Mouse (Mus musculus) thymus, adult 2 months (tissue): ENCODE data around the gene Pla2g1b. TPM values are rescaled to one million over a fixed set of nuclear protein-coding genes. Genes with fewer than 3 reads are reported as not detected.
A peak's percentile ranks its signal among the peaks of the same experiment; 100 is the strongest.
"Not testable (repeated sequence)": the region's sequence is repeated elsewhere in the genome, so short reads cannot be mapped to it uniquely, and the experiment has no call there.

Experiments
- DNase-seq: peaks from one replicate; pipeline ENCODE4 v3.0.0; 2021
- H3K27ac ChIP-seq: fragments of 200-500 bp; 2 replicates; pipeline ENCODE4 v1.5.1; 2012; ENCODE audit warnings: low read length, control low read depth; ENCODE audit not compliant: control insufficient read depth, insufficient read depth
- H3K27me3 ChIP-seq: fragments of 200-500 bp; 2 replicates; pipeline ENCODE4 v1.6.1; 2012; ENCODE audit warnings: mild to moderate bottlenecking, low read length, moderate library complexity, mixed read lengths; ENCODE audit not compliant: control insufficient read depth, insufficient read depth
- H3K36me3 ChIP-seq: fragments of 200-500 bp; 2 replicates; pipeline ENCODE4 v1.6.1; 2012; ENCODE audit warnings: mild to moderate bottlenecking, low read length, moderate library complexity; ENCODE audit not compliant: control insufficient read depth, insufficient read depth
- H3K4me1 ChIP-seq: fragments of 200-500 bp; replicated peaks from 2 replicates; pipeline ENCODE4 v1.6.1; 2012; ENCODE audit warnings: low read length; ENCODE audit not compliant: control insufficient read depth, insufficient read depth
- H3K4me3 ChIP-seq: fragments of 200-500 bp; 2 replicates; pipeline ENCODE4 v1.5.1; 2012; ENCODE audit warnings: mild to moderate bottlenecking, low read length, control low read depth, moderate library complexity; ENCODE audit not compliant: control insufficient read depth, insufficient read depth
- CTCF ChIP-seq: fragments of 200-500 bp; IDR thresholded peaks from 2 replicates; pipeline ENCODE4 v1.5.1; 2012; ENCODE audit warnings: mild to moderate bottlenecking, control low read depth, low read length, moderate library complexity, borderline replicate concordance; ENCODE audit not compliant: control insufficient read depth, poor library complexity, insufficient read depth; ENCODE audit errors: extremely low read depth
- POLR2A ChIP-seq: fragments of 200-500 bp; IDR thresholded peaks from 2 replicates; pipeline ENCODE4 v1.6.1; 2012; ENCODE audit warnings: mild to moderate bottlenecking, low read length, control low read depth, moderate library complexity; ENCODE audit not compliant: control insufficient read depth, poor library complexity, insufficient read depth; ENCODE audit errors: extremely low read depth
- WGBS: fragments of 180-500 bp; shearing (Covaris S2); methylation state at CpG from one replicate; pipeline ENCODE4 v1.1.7; 2018; 5-methylcytosine and 5-hydroxymethylcytosine counted together
- polyA plus RNA-seq: library from polyadenylated mRNA; depleted of rRNA; stranded (reverse); fragments of >200 nt; gene quantifications from 2 replicates; pipeline ENCODE4 v1.2.3, GENCODE M21; 2012

Pla2g1b gene
- polyA plus RNA-seq, 1 experiment, result 1.2 TPM

DNA sequence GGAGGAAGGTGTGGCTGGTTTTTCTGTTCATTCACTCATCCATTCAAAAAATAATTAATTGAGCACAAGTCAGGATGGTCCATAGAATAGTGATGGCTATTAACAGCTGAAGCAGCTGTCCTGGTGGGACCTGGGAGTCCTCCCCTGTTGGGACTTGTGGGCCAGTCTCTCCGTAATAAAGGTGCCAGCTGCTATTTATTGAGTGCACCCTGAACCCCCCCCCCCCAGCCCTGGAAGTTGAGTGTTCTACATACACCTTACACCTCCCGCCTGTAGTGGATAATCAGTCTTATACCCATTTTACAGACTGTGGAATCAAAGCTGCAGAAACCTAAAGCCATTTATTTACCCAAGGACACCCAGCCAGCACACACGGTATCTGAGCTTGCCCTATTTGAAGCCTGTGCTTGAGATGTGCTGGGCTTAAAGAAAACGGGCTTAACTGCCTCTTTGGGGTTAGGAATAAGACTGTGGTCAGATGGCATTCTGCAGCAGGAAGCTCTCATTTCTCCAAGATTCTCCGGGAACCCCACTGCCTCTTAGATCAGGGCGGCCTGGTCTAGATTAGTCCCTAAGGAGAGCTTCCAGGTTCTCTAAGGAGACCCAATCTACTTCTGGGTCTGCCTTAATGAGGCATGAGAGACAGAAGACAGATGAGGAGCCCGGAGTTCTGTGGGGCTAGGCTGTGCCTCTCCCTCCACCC is 28.7 kb upstream of the Pla2g1b start:
- Histone ChIP-seq H3K27me3 (no peaks in the 10 kb centered on the region; the same call in 1 of the 2 replicates), H3K36me3 (no peaks in the 10 kb centered on the region), H3K27ac (no peak overlapping the region), H3K4me1 (no peaks in the 10 kb centered on the region), H3K4me3 (no peak overlapping the region)
- DNase-seq, result no peak
- 82% methylated on average over 7 of the region's 7 CpGs for WGBS
- TF ChIP-seq CTCF (no peak), POLR2A (no peak)

DNA sequence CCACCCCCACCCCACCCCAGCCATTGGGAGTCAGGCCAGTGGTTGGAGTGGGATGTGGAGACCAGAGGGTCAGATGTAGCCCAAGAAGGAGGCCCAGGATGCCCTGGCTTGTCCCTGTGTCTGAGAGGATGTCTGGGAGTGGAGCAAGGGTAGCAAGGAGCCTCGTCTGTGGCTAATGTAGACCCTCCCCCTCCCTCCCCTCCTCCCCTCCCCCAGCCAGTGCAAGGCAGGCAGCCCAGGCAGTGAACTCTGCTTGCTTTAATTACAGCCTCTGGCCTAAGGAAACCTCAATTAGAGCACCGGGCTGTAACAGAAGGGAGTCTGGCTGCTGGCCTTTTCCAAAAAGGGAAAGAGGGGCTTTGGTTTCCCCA is 28.1 kb upstream of the Pla2g1b start:
- DNase-seq, result no peak
- H3K4me3 ChIP-seq, result no peak overlapping the region
- 39% methylated on average over 2 of the region's 2 CpGs for WGBS
- TF ChIP-seq CTCF, result no peak
- TF ChIP-seq POLR2A, result no peak
- H3K4me1 ChIP-seq, result no peaks in the 10 kb centered on the region
- H3K27me3 ChIP-seq, result no peaks in the 10 kb centered on the region; the same call in 1 of the 2 replicates
- no peaks in the 10 kb centered on the region for H3K36me3 ChIP-seq
- no peak overlapping the region for H3K27ac ChIP-seq

DNA sequence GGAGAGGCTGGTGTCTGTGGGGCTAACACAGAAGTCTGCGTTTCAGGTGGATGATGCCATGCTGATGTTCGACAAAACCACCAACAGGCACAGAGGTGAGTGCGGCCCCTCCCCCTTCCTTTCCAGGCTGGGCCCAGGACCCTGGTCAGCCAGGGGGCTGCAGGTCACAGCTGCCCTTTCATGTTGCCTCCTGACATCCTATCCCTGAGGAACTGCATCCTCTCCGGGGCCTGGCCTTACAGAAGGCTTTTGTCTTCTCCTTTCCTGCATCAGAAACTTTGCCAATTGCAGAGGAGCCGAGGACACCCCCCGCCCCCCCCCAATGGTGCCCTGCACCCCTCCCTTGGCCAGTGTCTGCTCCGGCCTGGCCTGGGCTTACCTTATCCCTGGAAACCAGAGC is 27.4 kb upstream of the Pla2g1b start:
- Histone ChIP-seq H3K27me3 (no peaks in the 10 kb centered on the region), H3K36me3 (no peaks in the 10 kb centered on the region), H3K4me1 (no peaks in the 10 kb centered on the region), H3K27ac (no peak overlapping the region), H3K4me3 (no peak overlapping the region)
- no peak for DNase-seq
- 75% methylated on average over 7 of the region's 7 CpGs for WGBS
- no peak for TF ChIP-seq POLR2A

DNA sequence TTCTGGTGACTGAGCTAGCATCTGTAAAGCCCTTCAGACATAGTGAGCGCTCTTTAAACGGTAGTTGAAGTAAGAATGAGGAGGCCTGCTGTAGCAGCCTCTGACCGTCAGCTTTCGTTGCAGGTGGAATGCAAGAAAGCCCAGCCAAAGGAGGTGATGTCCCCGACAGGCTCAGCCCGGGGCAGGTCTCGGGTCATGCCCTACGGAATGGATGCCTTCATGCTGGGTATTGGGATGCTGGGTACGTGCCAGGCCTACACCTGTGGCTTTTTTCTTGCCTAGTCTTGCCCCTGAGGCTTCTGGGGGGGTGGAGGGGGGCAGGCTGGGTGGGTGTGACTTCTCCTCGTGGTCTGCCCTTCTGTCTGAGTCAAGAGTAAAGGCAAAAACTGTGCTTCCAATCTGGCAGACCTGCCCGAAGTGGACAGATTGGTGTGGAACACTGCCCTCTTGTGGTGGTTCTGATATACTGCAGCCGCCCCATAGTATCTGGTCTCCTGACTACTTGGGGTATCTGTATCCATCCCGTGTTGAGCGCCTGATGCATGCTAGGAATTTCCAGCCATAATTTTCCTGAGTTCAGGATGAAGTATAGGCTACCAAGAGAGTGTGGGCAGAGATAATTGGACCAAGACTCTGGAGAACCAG is 24.7 kb upstream of the Pla2g1b start:
- peak; percentile 63 for DNase-seq
- Histone ChIP-seq H3K36me3 (no peaks in the 10 kb centered on the region), H3K27ac (no peak overlapping the region), H3K4me1 (no peaks in the 10 kb centered on the region), H3K4me3 (no peak overlapping the region), H3K27me3 (no peaks in the 10 kb centered on the region)
- TF ChIP-seq CTCF (no peak), POLR2A (no peak)
- WGBS, result 46% methylated on average over 14 of the region's 14 CpGs

DNA sequence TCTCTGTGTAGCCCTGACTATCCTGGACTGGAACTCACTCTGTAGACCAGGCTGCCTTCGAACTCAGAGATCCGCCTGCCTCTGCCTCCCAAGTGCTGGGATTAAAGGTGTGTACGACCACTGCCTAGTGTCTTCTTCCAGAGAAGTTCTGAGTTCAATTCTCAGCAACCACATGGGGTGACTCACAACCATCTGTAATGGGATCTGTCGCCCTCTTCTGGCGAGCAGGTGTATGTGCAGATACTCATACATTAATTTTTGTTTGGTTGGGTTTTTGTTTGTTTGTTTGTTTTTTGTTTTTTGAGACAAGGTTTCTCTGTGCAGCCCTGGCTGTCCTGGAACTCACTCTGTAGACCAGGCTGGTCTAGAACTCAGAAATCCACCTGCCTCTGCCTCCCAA is 23.4 kb upstream of the Pla2g1b start:
- H3K27ac ChIP-seq, H3K36me3 ChIP-seq, H3K27me3 ChIP-seq, H3K4me3 ChIP-seq, H3K4me1 ChIP-seq: not testable (repeated sequence)
- WGBS, result 62% methylated on average over 5 of the region's 5 CpGs
- DNase-seq, result peak; percentile 5

GRCm38 (mm10) chr5:115444130-115444529 is 21.9 kb upstream of the Pla2g1b start:
- H3K4me1 ChIP-seq, result no peaks in the 10 kb centered on the region
- no peak for DNase-seq
- TF ChIP-seq CTCF (no peak), POLR2A (no peak)
- no peak overlapping the region for H3K27ac ChIP-seq
- no peaks in the 10 kb centered on the region for H3K27me3 ChIP-seq
- WGBS, result 91% methylated on average over 11 of the region's 11 CpGs
- H3K4me3 ChIP-seq, result no peak overlapping the region
- no peaks in the 10 kb centered on the region for H3K36me3 ChIP-seq

GRCm38 (mm10) chr5:115447108-115447507 is 19.0 kb upstream of the Pla2g1b start:
- TF ChIP-seq CTCF, result no peak
- TF ChIP-seq POLR2A, result no peak
- no peak for DNase-seq
- WGBS, result 94% methylated on average over 17 of the region's 17 CpGs

More at GRCm38 (mm10) chr5:115447108-115447507, 19.0 kb upstream of the Pla2g1b start:
- no peaks in the 10 kb centered on the region for H3K36me3 ChIP-seq
- no peaks in the 10 kb centered on the region for H3K27me3 ChIP-seq
- no peak overlapping the region for H3K4me3 ChIP-seq
- H3K4me1 ChIP-seq, result no peaks in the 10 kb centered on the region
- H3K27ac ChIP-seq, result no peak overlapping the region
